Mouse (Mus musculus) frontal cortex, postnatal 25 days (tissue): ENCODE measurements around the gene Gpr162.

Experiments
- DNase-seq, 2 experiments: peaks; one replicate each; pipeline ENCODE4 v3.0.0; 2022; ENCODE audit warnings: low spot score in 2 of 2

The Gpr162 gene

GRCm38 (mm10) chr6:124883351-124883750 lies 19.6 kb upstream of the Gpr162 start:
- no peak for DNase-seq

- DNase-seq: no peak
Observed at GRCm38 (mm10) chr6:124881821-124882220, 18.0 kb upstream of the Gpr162 start.

GRCm38 (mm10) chr6:124879390-124879789 lies 15.6 kb upstream of the Gpr162 start:
- no peak for DNase-seq

GRCm38 (mm10) chr6:124874348-124874747 lies 10.6 kb upstream of the Gpr162 start:
- DNase-seq: no peak

GRCm38 (mm10) chr6:124866560-124866959 lies 2.8 kb upstream of the Gpr162 start:
- DNase-seq: no peak

- no peak for DNase-seq
Observed at GRCm38 (mm10) chr6:124865766-124866362, 2.1 kb upstream of the Gpr162 start.

GRCm38 (mm10) chr6:124863125-124863657 lies 592 bp downstream of the Gpr162 start:
- DNase-seq: no peak

GRCm38 (mm10) chr6:124862406-124863124 lies 1.2 kb downstream of the Gpr162 start:
- no peak for DNase-seq

GRCm38 (mm10) chr6:124861802-124862201 lies 2.0 kb downstream of the Gpr162 start:
- DNase-seq: no peak

GRCm38 (mm10) chr6:124861266-124861665 lies 2.5 kb downstream of the Gpr162 start:
- DNase-seq: no peak

GRCm38 (mm10) chr6:124860511-124860910 lies 3.3 kb downstream of the Gpr162 start:
- DNase-seq: no peak

GRCm38 (mm10) chr6:124859725-124860124 lies 4.1 kb downstream of the Gpr162 start:
- DNase-seq: peak; percentile 89 to 91

GRCm38 (mm10) chr6:124858561-124859318 lies 5.0 kb downstream of the Gpr162 start:
- DNase-seq: no peak

GRCm38 (mm10) chr6:124857840-124858530 lies 5.8 kb downstream of the Gpr162 start:
- no peak for DNase-seq

GRCm38 (mm10) chr6:124856916-124857839 lies 6.6 kb downstream of the Gpr162 start, which contains the start of gene P3h3:
P3h3 (minus strand) TSS chr6:124857752.
- peak; percentile 64 to 81 for DNase-seq

GRCm38 (mm10) chr6:124856321-124856720 lies 7.5 kb downstream of the Gpr162 start:
- DNase-seq: peak in 1 of 2 experiments; percentile 40

- no peak for DNase-seq
Observed at GRCm38 (mm10) chr6:124854647-124855046, 9.1 kb downstream of the Gpr162 start.

GRCm38 (mm10) chr6:124850535-124850934 lies 13.2 kb downstream of the Gpr162 start:
- DNase-seq: no peak

- DNase-seq: peak; percentile 94 to 96
Observed at GRCm38 (mm10) chr6:124847305-124847704, 16.5 kb downstream of the Gpr162 start.
